Mouse (Mus musculus) heart, adult 2 months (tissue): ENCODE results near the gene Dis3l2. TPM values are rescaled to one million over a fixed set of nuclear protein-coding genes. Genes with fewer than 3 reads are reported as not detected.

ENCODE experiments used
- DNase-seq, 2 experiments: peaks; one replicate each; pipeline ENCODE4 v3.0.0; 2021
- H3K27ac ChIP-seq: fragments of 200-600 bp; 2 replicates; pipeline ENCODE4 v1.8.1; 2022
- H3K27me3 ChIP-seq: fragments of 200-500 bp; 2 replicates; pipeline ENCODE4 v1.6.1; 2012; ENCODE audit warnings: mild to moderate bottlenecking, low read length, inconsistent platforms, mixed read lengths; ENCODE audit not compliant: control insufficient read depth, insufficient read depth
- H3K36me3 ChIP-seq: fragments of 200-500 bp; 2 replicates; pipeline ENCODE4 v1.6.1; 2012; ENCODE audit warnings: low read length, inconsistent platforms; ENCODE audit not compliant: control insufficient read depth, insufficient read depth
- H3K4me1 ChIP-seq: fragments of 200-500 bp; 2 replicates; pipeline ENCODE4 v1.6.1; 2011; ENCODE audit warnings: low read length; ENCODE audit not compliant: control insufficient read depth, insufficient read depth
- H3K4me3 ChIP-seq: fragments of 200-600 bp; 2 replicates; pipeline ENCODE4 v1.8.1; 2022
- H3K79me2 ChIP-seq: fragments of 200-500 bp; replicated peaks from 2 replicates; pipeline ENCODE4 v1.6.1; 2012; ENCODE audit warnings: mild to moderate bottlenecking, inconsistent platforms, low read length, moderate library complexity, mixed read lengths; ENCODE audit not compliant: control insufficient read depth, insufficient read depth
- H3K9ac ChIP-seq: fragments of 200-500 bp; 2 replicates; pipeline ENCODE4 v1.6.1; 2012; ENCODE audit warnings: low read depth, mild to moderate bottlenecking, control low read depth, inconsistent platforms, low read length, mixed read lengths
- CTCF ChIP-seq: fragments of 200-600 bp; IDR thresholded peaks from 2 replicates; pipeline ENCODE4 v1.8.1; 2022; ENCODE audit warnings: antibody characterized with exemption, mild to moderate bottlenecking, moderate library complexity
- EP300 ChIP-seq: fragments of 200-500 bp; IDR thresholded peaks from 2 replicates; pipeline ENCODE4 v1.6.1; 2011; ENCODE audit warnings: low read depth, low read length, control low read depth; ENCODE audit not compliant: insufficient read depth
- POLR2A ChIP-seq: fragments of 200-500 bp; IDR thresholded peaks from 2 replicates; pipeline ENCODE4 v1.6.1; 2011; ENCODE audit warnings: mild to moderate bottlenecking, low read depth, low read length, control low read depth; ENCODE audit not compliant: insufficient read depth
- WGBS: fragments of 180-500 bp; shearing (Covaris S2); methylation state at CpG from one replicate; pipeline ENCODE4 v1.1.7; 2018; 5-methylcytosine and 5-hydroxymethylcytosine counted together
- intact Hi-C: fragments of 180-260 bp; cut with DNase I; formaldehyde crosslinking; loops from one replicate; pipeline ENCODE4 v1.15.1; 2025
- polyA plus RNA-seq: library from polyadenylated mRNA; depleted of rRNA; stranded (reverse); fragments of >200 nt; gene quantifications from 2 replicates; pipeline ENCODE4 v1.2.3, GENCODE M21; 2012
- total RNA-seq, 2 experiments: library from RNA; stranded (reverse); gene quantifications; 2 replicates each; pipeline ENCODE4 v1.2.3; 2021

The Dis3l2 gene
- total and polyA plus RNA-seq, 3 experiments = 7.8 to 10.2 (median 9.0) TPM

DNA sequence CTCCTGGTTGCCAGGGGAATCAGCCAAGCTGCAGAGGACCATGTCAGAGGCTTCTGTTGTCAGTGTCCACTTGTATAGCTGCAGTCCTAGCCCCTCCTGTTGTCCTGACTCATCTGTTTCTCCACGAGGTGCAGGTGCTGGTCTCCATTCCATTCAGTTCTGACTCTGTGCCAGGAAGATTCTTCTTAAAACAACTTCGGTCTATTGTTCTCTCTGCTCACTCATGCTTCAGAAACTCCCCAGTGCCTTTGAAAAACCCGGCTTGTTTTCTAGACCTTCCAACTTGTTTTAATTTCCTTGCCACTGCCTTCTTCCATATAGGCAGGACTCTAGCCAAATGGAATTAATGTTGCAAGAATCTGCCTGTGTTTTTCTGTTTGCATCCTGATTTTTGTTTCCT is 39.3 kb downstream of the Dis3l2 start:
- Histone ChIP-seq H3K4me1 (no peaks in the 10 kb centered on the region; the same call in 1 of the 2 replicates), H3K79me2 (no peaks in the 10 kb centered on the region), H3K9ac (no peak overlapping the region), H3K36me3 (peaks cover 2% of the 10 kb centered on the region; the same call in 1 of the 2 replicates), H3K27ac (no peak overlapping the region), H3K27me3 (no peaks in the 10 kb centered on the region), H3K4me3 (no peak overlapping the region)
- 34% methylated on average over 3 of the region's 3 CpGs for WGBS
- DNase-seq = no peak
- intact Hi-C loops = no loop called here
- TF ChIP-seq CTCF (no peak), POLR2A (no peak), EP300 (no peak)

DNA sequence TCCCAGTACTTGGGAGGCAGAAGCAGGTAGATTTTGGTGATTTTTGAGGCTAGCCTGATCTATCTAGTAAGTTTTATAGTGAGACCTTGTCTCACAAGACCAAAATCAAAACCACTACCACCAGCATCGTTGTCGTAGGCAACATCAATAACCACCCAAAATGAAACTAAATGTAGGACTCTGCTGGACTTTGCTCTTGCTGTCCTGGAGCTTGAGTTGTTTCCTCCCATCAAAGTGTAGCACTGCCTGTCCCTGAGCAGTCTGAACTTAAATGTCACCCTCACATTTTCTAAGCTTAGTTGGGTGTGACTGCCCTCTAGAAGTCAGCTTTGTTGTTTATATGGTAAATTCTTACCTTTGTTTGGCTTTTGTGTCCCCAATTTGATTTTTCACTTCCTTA is 43.4 kb downstream of the Dis3l2 start:
- H3K27me3 ChIP-seq = no peaks in the 10 kb centered on the region
- DNase-seq = no peak
- no peaks in the 10 kb centered on the region for H3K79me2 ChIP-seq
- H3K27ac ChIP-seq = no peak overlapping the region
- no peak for TF ChIP-seq CTCF
- TF ChIP-seq EP300 = no peak
- TF ChIP-seq POLR2A = no peak
- intact Hi-C loops = no loop called here
- 97% methylated on average over 2 of the region's 2 CpGs for WGBS
- H3K4me1 ChIP-seq = no peaks in the 10 kb centered on the region; the same call in 1 of the 2 replicates
- H3K4me3 ChIP-seq = no peak overlapping the region
- H3K36me3 ChIP-seq = peaks cover 2% of the 10 kb centered on the region; the same call in 1 of the 2 replicates
- H3K9ac ChIP-seq = no peak overlapping the region

DNA sequence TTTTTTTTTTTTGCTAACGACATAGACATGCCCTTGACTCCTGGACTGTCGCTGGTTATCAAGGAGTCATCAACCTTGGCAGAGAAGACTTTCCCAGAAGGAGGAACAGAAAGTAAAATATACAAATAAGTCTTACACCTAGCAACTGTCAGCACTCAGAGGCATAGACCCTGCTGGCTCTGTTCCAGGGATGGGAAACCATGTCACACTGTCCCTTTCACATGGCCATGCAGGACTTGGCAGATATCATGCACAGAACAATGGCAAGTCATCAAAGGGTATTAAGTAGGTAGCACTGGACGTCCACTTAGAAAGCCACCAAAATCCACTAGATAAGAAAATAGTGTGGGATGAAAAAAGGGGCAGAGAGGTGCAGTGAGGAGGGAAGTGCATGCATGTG is 46.5 kb downstream of the Dis3l2 start:
- Histone ChIP-seq H3K4me3 (no peak overlapping the region), H3K9ac (no peak overlapping the region), H3K27me3 (no peaks in the 10 kb centered on the region), H3K27ac (no peak overlapping the region), H3K79me2 (no peaks in the 10 kb centered on the region), H3K4me1 (no peaks in the 10 kb centered on the region), H3K36me3 (peaks cover 2% of the 10 kb centered on the region; the same call in 1 of the 2 replicates)
- WGBS = 71% methylated on average over 3 of the region's 3 CpGs
- intact Hi-C loops = no loop called here
- no peak for DNase-seq
- TF ChIP-seq CTCF = no peak
- no peak for TF ChIP-seq EP300

DNA sequence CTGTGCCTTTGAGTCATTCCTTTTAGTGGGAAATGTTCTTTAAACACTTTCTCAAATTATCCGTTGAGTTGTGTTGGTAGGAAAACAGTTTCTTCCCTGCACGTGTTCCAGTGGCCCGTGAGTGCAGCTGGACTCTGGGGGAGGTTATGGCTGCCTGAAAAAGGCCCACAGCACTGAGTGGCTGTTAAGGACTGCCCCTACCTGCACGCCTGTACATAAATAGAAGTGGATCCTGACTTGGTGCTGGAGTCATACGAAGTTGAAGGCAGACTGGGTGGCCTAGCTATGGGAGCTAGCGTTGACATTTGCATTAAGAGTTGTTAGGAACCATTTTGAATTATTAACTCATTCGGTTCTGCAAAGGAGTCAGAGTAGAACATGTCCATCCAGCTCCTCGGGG is 49.8 kb downstream of the Dis3l2 start:
- TF ChIP-seq CTCF (no peak), POLR2A (no peak), EP300 (no peak)
- Histone ChIP-seq H3K9ac (no peak overlapping the region), H3K4me3 (no peak overlapping the region), H3K36me3 (no peaks in the 10 kb centered on the region), H3K27ac (no peak overlapping the region), H3K27me3 (no peaks in the 10 kb centered on the region), H3K4me1 (no peaks in the 10 kb centered on the region), H3K79me2 (no peaks in the 10 kb centered on the region)
- WGBS = 87% methylated on average over 8 of the region's 8 CpGs
- no peak for DNase-seq
- intact Hi-C loops = no loop called here

DNA sequence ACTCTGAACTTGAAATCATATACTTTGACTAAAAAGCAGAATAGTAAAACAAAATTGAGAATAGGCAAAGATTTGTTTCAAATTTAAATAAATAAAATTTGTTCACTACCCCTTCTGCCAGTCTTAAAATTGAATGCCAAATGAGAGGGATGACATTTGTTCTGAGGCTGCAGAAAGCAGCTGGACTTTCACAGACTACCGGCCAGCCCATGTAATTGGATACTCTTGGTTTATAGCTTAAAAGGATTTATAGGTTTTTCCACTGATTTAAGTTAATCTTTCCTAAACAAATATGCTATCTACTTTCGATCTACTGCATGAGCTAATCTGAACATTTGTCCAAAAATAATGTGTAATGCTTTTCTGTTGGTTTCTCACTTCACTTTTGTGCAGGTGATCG is 50.7 kb downstream of the Dis3l2 start:
- 97% methylated on average over 3 of the region's 3 CpGs for WGBS
- H3K27ac ChIP-seq = no peak overlapping the region
- H3K4me1 ChIP-seq = no peaks in the 10 kb centered on the region

DNA sequence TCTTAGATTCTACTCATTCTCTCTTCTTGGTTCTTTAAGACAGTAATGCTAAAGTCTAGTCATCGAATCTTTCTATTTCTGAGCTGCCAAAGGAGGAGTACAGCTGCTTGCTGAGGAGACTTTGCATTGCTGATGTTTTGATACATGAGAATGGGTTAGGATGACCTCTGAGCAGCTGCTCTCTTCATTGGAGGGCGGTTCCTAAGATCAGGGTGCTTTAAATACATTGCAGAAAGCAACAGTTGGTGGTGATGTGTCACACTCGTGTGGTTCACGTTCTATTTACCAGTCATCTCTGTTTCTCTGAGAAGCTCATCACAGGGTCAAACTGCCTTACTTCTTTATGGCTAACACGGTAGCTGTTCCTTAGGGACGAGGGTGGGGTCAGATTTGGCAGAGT is 54.5 kb downstream of the Dis3l2 start:
- peak in 1 of 2 experiments; percentile 15 for DNase-seq
- no peak overlapping the region for H3K9ac ChIP-seq
- no peak overlapping the region for H3K27ac ChIP-seq
- H3K36me3 ChIP-seq = no peaks in the 10 kb centered on the region
- intact Hi-C loops = no loop called here
- H3K79me2 ChIP-seq = no peaks in the 10 kb centered on the region
- WGBS = 69% methylated on average over 6 of the region's 6 CpGs
- H3K4me1 ChIP-seq = no peaks in the 10 kb centered on the region
- no peaks in the 10 kb centered on the region for H3K27me3 ChIP-seq
- TF ChIP-seq CTCF = no peak
- TF ChIP-seq EP300 = no peak
- no peak for TF ChIP-seq POLR2A
- no peak overlapping the region for H3K4me3 ChIP-seq

More for the DNA sequence above, 50.7 kb downstream of the Dis3l2 start:
- Histone ChIP-seq H3K9ac (no peak overlapping the region), H3K27me3 (no peaks in the 10 kb centered on the region), H3K36me3 (no peaks in the 10 kb centered on the region), H3K79me2 (no peaks in the 10 kb centered on the region), H3K4me3 (no peak overlapping the region)
- no peak for TF ChIP-seq CTCF
- TF ChIP-seq POLR2A = no peak
- TF ChIP-seq EP300 = no peak
- no peak for DNase-seq
- intact Hi-C loops = no loop called here

DNA sequence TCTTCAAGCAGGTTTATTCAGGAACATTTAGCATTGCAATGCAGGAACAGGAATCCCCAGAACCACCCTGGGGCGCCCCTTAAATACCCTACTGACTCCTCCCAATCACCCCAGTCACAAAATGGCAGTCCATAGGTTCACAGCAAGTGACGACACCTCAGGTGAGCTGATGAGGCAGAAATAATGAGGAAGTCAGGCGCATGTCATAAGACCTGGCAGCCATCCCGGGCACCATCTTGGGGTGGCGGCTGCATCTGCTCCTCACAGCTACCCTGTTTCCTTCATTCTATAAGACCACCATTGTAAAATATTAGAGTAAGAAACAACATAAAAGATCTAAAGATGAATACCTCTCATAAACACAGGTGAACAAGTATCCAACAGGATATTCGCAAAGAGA is 58.6 kb downstream of the Dis3l2 start:
- TF ChIP-seq EP300 = no peak
- TF ChIP-seq CTCF = no peak
- no peak for TF ChIP-seq POLR2A
- 96% methylated on average over 6 of the region's 6 CpGs for WGBS
- Histone ChIP-seq H3K9ac (no peak overlapping the region), H3K79me2 (no peaks in the 10 kb centered on the region), H3K27ac (no peak overlapping the region), H3K4me1 (no peaks in the 10 kb centered on the region), H3K36me3 (no peaks in the 10 kb centered on the region), H3K4me3 (no peak overlapping the region), H3K27me3 (no peaks in the 10 kb centered on the region)
- DNase-seq = no peak
- intact Hi-C loops = no loop called here
